Mouse (Mus musculus): Measurements from ENCODE around the gene Ccdc172. TPM values are rescaled to one million over a fixed set of nuclear protein-coding genes. Genes with fewer than 3 reads are reported as not detected.

Ccdc172 gene
- total RNA-seq, 2 experiments from 2014 or later, result 0.35 TPM; not detected in 1

- intact Hi-C loops (cut with DNase I), result loop anchor here (2.0 to 5.0 kb wide), 2 partner anchors 814 to 901 kb away; no protein-coding TSS in a partner anchor
- peak; percentile 46 to 78 for DNase-seq (ENCODE audit: low spot score in 2 of 2)
These were observed 46.6 kb downstream of the Ccdc172 start for GRCm38 (mm10) chr19:58558352-58558751.

GRCm38 (mm10) chr19:58562301-58562815, 50.6 kb downstream of the Ccdc172 start:
- intact Hi-C loops (cut with DNase I), result no loop called here

GRCm38 (mm10) chr19:58571566-58571965, 59.8 kb downstream of the Ccdc172 start:
- DNase-seq (ENCODE audit: low spot score in 2 of 2), result no peak
- intact Hi-C loops (cut with DNase I), result no loop called here

More at GRCm38 (mm10) chr19:58562301-58562815, 50.6 kb downstream of the Ccdc172 start:
- DNase-seq (ENCODE audit: low spot score in 2 of 2), result no peak

GRCm38 (mm10) chr19:58572429-58573071, 60.8 kb downstream of the Ccdc172 start:
- intact Hi-C loops (cut with DNase I), result no loop called here
- no peak for DNase-seq (ENCODE audit: low spot score in 2 of 2)

DNA sequence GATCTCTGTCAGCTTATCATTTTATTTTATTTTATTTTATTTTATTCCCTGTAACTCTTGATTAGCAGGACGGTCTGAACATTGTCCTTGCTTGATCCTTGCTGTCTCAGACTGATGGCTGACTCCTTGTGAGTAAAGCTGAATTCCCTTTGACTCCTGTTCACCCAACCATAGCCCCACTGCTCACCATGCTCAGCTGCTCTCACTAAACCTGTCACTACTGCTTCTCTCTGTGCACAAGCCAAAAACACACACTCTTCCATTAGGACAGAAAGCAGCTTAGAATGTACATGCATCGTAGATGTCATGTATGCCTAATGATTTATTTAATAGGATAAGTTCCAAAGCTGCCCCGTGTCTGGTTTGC, 61.3 kb downstream of the Ccdc172 start:
- intact Hi-C loops (cut with DNase I), result no loop called here
- DNase-seq (ENCODE audit: low spot score in 2 of 2), result no peak

GRCm38 (mm10) chr19:58582018-58582417, 70.2 kb downstream of the Ccdc172 start:
- DNase-seq (ENCODE audit: low spot score in 2 of 2), result no peak
- intact Hi-C loops (cut with DNase I), result no loop called here

DNA sequence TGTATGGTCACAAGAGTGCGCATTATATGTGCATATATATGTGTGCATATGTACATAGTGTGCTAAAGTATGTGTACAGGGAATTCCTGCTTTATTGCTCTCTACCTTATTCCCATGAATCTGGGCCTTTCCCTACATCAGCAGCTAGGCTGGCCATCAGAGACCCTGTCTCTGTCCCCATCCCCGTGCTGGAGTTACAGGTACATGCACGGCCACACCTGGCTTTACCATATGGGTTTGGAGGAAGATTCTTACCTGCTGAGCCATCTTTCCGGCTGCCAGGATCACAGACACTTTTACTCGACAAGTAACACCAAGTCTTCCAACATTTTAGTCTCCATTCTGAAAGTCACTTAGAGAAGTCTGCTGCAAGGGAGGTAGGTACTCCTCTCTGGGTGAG, 71.2 kb downstream of the Ccdc172 start:
- no peak for DNase-seq (ENCODE audit: low spot score in 2 of 2)
- intact Hi-C loops (cut with DNase I), result no loop called here

DNA sequence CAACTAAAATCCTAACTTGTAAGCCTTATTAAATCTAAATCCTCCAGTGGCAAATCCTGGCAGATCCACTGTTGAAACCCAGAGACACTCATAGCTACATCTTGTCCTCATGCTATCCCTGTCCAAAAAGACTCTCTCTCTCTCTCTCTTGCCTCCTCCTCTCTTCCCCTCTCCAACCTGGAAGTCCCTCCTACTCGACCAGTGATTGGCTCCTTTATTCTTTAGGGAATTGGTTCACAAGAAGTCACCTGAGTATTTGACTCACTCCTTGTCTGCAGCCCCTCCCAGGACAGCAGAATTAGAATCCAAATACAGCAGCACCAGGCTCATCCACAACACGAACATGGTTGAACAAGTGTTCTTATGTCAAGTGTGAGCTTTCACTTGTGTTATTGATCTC, 74.3 kb downstream of the Ccdc172 start:
- intact Hi-C loops (cut with DNase I), result no loop called here
- DNase-seq (ENCODE audit: low spot score in 2 of 2), result no peak

- intact Hi-C loops (cut with DNase I), result no loop called here
- peak; percentile 14 to 46 for DNase-seq (ENCODE audit: low spot score in 2 of 2)
These were observed 78.6 kb downstream of the Ccdc172 start for GRCm38 (mm10) chr19:58590251-58590936.

- no peak for DNase-seq (ENCODE audit: low spot score in 2 of 2)
- intact Hi-C loops (cut with DNase I), result no loop called here
These were observed 88.6 kb downstream of the Ccdc172 start for GRCm38 (mm10) chr19:58600381-58600780.

Other genes starting within 250 kb of the Ccdc172 start
- gene Gfra1, start 56.1 kb upstream of the Ccdc172 start, total RNA-seq (2021), result 10 to 100 TPM; 29.3 to 31.9 TPM
- gene Pnlip, start 140.5 kb downstream of the Ccdc172 start, total RNA-seq (2021), result 1 to 10 TPM; 4.4 to 5.1 TPM
- not detected for gene Pnliprp1, start 216.9 kb downstream of the Ccdc172 start, total RNA-seq (2021)
- gene Pnliprp2, start 247.7 kb downstream of the Ccdc172 start, total RNA-seq (2021), result not detected

Data from left cerebral cortex, postnatal 14 days (tissue).